Mouse (Mus musculus) lung, adult 2 months (tissue): Measurements from ENCODE around the gene Clcn6. TPM values are rescaled to one million over a fixed set of nuclear protein-coding genes. Genes with fewer than 3 reads are reported as not detected.
A peak's percentile ranks its signal among the peaks of the same experiment; 100 is the strongest.

Source experiments
- DNase-seq: peaks from one replicate; pipeline ENCODE4 v3.0.0; 2022
- H3K4me1 ChIP-seq: fragments of 200-500 bp; 2 replicates; pipeline ENCODE4 v1.6.1; 2011; ENCODE audit warnings: low read length; ENCODE audit not compliant: control insufficient read depth, insufficient read depth
- H3K4me3 ChIP-seq: fragments of 200-500 bp; replicated peaks from 2 replicates; pipeline ENCODE3; 2011; ENCODE audit warnings: low read depth, mild to moderate bottlenecking, control low read depth, low read length; ENCODE audit errors: extremely low read depth
- CTCF ChIP-seq: fragments of 200-500 bp; IDR thresholded peaks from 2 replicates; pipeline ENCODE4 v1.5.1; 2011; ENCODE audit warnings: mild to moderate bottlenecking, low read length, control low read depth; ENCODE audit not compliant: insufficient read depth
- POLR2A ChIP-seq: fragments of 200-500 bp; IDR thresholded peaks from 2 replicates; pipeline ENCODE4 v1.6.1; 2011; ENCODE audit warnings: low read depth, mild to moderate bottlenecking, control low read depth, low read length, borderline replicate concordance; ENCODE audit errors: extremely low read depth
- WGBS: fragments of 180-500 bp; shearing (Covaris S2); methylation state at CpG from one replicate; pipeline ENCODE4 v1.1.7; 2018; 5-methylcytosine and 5-hydroxymethylcytosine counted together
- polyA plus RNA-seq: library from polyadenylated mRNA; depleted of rRNA; stranded (reverse); fragments of >200 nt; gene quantifications from 2 replicates; pipeline ENCODE4 v1.2.3, GENCODE M21; 2012

Clcn6 gene
- polyA plus RNA-seq, 1 experiment = 14.9 TPM

DNA sequence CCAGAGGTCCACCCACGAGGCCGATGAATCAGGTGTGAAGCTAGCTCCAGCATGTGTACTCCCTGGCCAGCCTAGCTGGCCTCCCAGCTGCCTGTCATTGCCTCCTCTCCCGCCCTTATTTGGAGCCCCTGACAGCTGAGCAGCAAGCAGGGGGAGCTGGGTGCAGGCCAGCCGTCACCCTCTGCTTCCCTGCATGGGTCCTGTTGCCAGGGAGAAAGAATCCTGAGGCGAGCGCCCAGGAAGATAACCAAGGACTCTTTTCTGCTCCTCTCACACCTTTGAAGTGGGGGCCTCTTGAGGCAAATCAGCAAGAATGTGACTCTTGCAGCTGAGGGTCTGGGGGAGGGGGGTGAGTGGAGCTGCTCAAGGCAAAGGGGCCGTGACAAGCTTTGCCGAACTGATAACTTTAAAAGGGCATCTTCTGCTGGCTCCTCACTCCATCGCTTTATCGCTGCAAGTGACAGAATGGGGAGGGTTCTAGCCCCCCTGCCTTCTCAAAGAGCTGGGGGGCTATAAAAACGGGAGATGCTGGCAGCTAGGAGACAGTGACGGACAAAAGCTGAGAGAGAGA is 38.3 kb downstream of the Clcn6 start, which contains the start of gene Nppa:
Gene Nppa, plus strand, starts transcription at position 521 of the 571 bp plus-strand sequence.
- no peak for DNase-seq
- 27% methylated on average over 12 of the region's 12 CpGs for WGBS
- Histone ChIP-seq H3K4me3 (no peak within 1 kb of the TSS), H3K4me1 (no peaks in the 10 kb centered on the region)
- TF ChIP-seq CTCF (no peak), POLR2A (no peak)

- no peak for DNase-seq
- 75% methylated on average over 3 of the region's 3 CpGs for WGBS
- no peak overlapping the region for H3K4me3 ChIP-seq
- H3K4me1 ChIP-seq = no peaks in the 10 kb centered on the region
- no peak for TF ChIP-seq CTCF
Observed at GRCm38 (mm10) chr4:147995311-147995710, 43.3 kb downstream of the Clcn6 start.

DNA sequence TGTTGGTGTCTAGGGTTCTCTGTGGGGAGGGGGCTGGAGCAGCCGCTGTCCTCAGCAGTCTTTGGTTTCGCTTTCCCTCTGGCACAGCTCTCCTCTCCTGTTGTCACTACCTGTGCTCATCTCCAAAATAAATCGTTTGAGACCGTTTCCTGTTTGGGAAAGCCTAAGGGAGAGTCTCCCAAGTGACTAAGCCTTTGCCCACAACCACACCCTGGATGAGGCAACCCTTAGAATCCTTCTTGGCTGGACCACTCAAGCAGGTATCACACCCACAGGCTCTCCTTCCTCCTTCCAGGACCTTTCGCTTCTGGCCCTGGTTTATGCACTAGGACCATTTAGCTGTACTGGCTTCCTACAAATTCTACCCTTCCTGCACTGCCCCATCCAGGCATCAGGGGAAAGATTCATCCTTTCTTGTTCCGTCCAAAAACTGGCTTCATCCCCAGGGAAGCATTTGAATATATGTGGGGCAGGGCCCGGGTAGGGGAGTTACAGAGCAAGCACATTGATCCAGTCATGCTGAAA is 45.0 kb downstream of the Clcn6 start:
- DNase-seq = no peak
- no peak for TF ChIP-seq CTCF
- TF ChIP-seq POLR2A = no peak
- Histone ChIP-seq H3K4me3 (no peak overlapping the region), H3K4me1 (no peaks in the 10 kb centered on the region)
- 40% methylated on average over 7 of the region's 7 CpGs for WGBS

DNA sequence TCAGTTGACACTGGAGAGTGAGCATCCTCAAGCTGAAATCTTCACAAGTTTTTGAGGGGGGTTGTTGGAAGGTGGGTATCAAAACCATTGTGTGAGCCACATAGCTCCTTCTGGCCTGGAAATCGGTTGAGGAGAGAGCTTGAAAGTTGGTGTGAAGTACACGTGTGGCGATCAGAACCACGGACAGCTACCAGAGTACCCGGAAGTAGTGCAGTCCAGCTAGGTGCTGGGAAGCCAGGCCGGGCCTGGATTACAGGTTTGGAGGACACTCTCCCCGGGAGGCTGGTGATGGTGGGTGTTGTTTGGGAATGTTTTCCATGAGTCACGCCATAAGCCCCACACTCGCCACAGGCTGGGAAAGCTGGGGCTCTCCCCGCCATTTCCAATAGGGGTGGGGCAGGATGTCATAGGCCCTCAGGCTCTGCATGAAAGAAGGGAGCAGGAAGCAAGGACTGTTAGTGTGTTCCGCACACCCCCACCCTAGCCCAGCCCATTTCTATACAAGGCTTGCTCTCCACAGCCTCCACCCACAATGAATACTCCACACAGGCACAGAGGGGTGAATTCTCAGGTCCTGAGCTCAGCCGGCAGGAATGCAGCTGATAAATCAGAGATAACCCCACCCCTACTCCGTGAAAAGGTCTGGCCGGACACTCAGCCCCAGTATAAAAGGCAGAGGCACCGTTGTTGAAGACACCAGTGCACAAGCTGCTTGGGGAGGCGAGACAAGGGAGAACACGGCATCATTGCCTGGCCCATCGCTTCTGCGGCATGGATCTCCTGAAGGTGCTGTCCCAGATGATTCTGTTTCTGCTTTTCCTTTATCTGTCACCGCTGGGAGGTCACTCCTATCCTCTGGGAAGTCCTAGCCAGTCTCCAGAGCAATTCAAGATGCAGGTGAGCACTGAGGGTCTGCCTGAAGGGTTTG is 53.2 kb downstream of the Clcn6 start, which contains the start of gene Nppb:
Gene Nppb, plus strand, starts transcription at position 584 of the 928 bp plus-strand sequence.
- Histone ChIP-seq H3K4me3 (no peak within 1 kb of the TSS), H3K4me1 (no peaks in the 10 kb centered on the region)
- WGBS = 22% methylated on average over 20 of the region's 20 CpGs
- TF ChIP-seq CTCF (no peak), POLR2A (no peak)
- DNase-seq = peak; percentile 18

DNA sequence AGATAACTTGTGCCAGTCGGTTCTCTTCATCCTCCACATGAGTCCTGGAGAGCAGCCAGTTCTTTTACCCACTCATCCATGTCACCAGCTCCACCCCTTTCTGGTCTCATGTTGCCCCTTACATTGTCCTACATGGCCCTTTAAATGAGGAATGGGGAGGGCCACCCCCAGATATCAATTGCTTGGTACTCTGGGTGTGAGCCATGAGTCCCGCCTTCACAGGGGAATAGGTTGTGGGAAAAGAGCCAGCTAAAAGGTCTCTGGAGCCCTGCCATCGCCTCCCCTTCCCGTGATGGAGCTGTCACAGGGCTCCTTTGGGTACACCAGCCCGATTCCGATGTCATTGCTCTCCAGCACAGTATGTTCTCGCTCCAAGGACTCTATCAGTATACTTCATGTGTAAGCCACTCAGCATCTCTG is 59.2 kb downstream of the Clcn6 start:
- TF ChIP-seq POLR2A (no peak), CTCF (no peak)
- Histone ChIP-seq H3K4me1 (no peaks in the 10 kb centered on the region), H3K4me3 (no peak overlapping the region)
- DNase-seq = no peak
- WGBS = 68% methylated on average over 7 of the region's 7 CpGs

- TF ChIP-seq POLR2A (no peak), CTCF (no peak)
- Histone ChIP-seq H3K4me1 (no peaks in the 10 kb centered on the region), H3K4me3 (no peak overlapping the region)
- 89% methylated on average over 6 of the region's 6 CpGs for WGBS
- DNase-seq = no peak
Observed at GRCm38 (mm10) chr4:147978391-147978790, 60.2 kb downstream of the Clcn6 start.

DNA sequence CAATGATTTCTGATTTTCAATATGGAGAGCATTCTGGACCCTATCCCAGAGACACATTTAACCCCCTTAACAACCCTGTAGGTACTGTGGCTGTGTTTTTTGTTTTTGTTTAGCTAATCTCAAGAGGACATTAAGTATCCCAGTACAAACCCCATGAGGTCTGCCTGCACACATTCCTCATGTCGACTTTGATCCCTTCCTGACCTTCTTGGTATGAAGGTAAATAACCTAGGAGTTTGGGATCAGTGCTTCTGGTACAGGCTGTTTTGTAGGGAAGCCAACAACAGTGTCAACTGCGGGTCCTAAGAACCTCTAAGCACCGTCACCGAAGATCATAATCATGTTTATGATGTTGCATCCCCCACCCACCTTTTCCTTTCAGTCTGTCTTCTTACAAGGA is 60.9 kb downstream of the Clcn6 start:
- no peaks in the 10 kb centered on the region for H3K4me1 ChIP-seq
- 77% methylated on average over 4 of the region's 4 CpGs for WGBS
- no peak for TF ChIP-seq POLR2A
- no peak for TF ChIP-seq CTCF
- H3K4me3 ChIP-seq = no peak overlapping the region
- DNase-seq = no peak

GRCm38 (mm10) chr4:147976237-147976636 is 62.4 kb downstream of the Clcn6 start:
- Histone ChIP-seq H3K4me1 (no peaks in the 10 kb centered on the region), H3K4me3 (no peak overlapping the region)
- no peak for TF ChIP-seq POLR2A
- DNase-seq = no peak
- 64% methylated on average over 3 of the region's 3 CpGs for WGBS

- no peaks in the 10 kb centered on the region for H3K4me1 ChIP-seq
- 19% methylated on average over 9 of the region's 9 CpGs for WGBS
- H3K4me3 ChIP-seq = no peak overlapping the region
- no peak for TF ChIP-seq POLR2A
- TF ChIP-seq CTCF = no peak
- no peak for DNase-seq
Observed at GRCm38 (mm10) chr4:147969337-147969736, 69.3 kb downstream of the Clcn6 start.
